Mouse (Mus musculus) liver, postnatal 0 days (tissue): ENCODE measurements around the gene Gpc6.

Experiments
- CTCF ChIP-seq: sonication (generic); IDR thresholded peaks from 2 replicates; pipeline ENCODE4 v1.5.1; 2016; ENCODE audit warnings: antibody characterized with exemption, low read depth
- EP300 ChIP-seq: IDR thresholded peaks from 2 replicates; pipeline ENCODE4 v1.6.1; 2016; ENCODE audit warnings: antibody characterized with exemption, low read depth, mild to moderate bottlenecking

GRCm38 (mm10) chr14:117951265-117951664 is 1026.2 kb downstream of the Gpc6 start:
- TF ChIP-seq CTCF (no peak), EP300 (no peak)
